Mouse (Mus musculus) heart, embryonic 12.5 days (tissue): ENCODE results near the gene Adcy9. TPM values are rescaled to one million over a fixed set of nuclear protein-coding genes. Genes with fewer than 3 reads are reported as not detected.
A peak's percentile ranks its signal among the peaks of the same experiment; 100 is the strongest.

Source experiments
- ATAC-seq: fragments of 200-750 bp; cut with Nextera tagmentation; 2 replicates; pipeline ENCODE4 v1.8.0; 2017; ENCODE audit warnings: moderate TSS enrichment, moderate library complexity; ENCODE audit not compliant: insufficient number of reproducible peaks, low FRiP score
- H3K27ac ChIP-seq: fragments of 300-500 bp; sonication (generic); 2 replicates; pipeline ENCODE4 v1.5.1; 2016; ENCODE audit warnings: mild to moderate bottlenecking, moderate library complexity; ENCODE audit not compliant: poor library complexity, severe bottlenecking
- H3K27me3 ChIP-seq: fragments of 300-500 bp; sonication (generic); replicated peaks from 2 replicates; pipeline ENCODE4 v1.6.1; 2016; ENCODE audit warnings: mild to moderate bottlenecking, moderate library complexity
- H3K36me3 ChIP-seq: fragments of 300-500 bp; sonication (generic); 2 replicates; pipeline ENCODE4 v1.6.1; 2016; ENCODE audit warnings: mild to moderate bottlenecking, moderate library complexity
- H3K4me1 ChIP-seq: fragments of 300-500 bp; sonication (generic); replicated peaks from 2 replicates; pipeline ENCODE4 v1.6.1; 2016; ENCODE audit warnings: mild to moderate bottlenecking
- H3K4me2 ChIP-seq: fragments of 300-500 bp; sonication (generic); 2 replicates; pipeline ENCODE4 v1.6.1; 2016; ENCODE audit warnings: mild to moderate bottlenecking, moderate library complexity
- H3K4me3 ChIP-seq: fragments of 300-500 bp; sonication (generic); 2 replicates; pipeline ENCODE4 v1.5.1; 2016; ENCODE audit warnings: mild to moderate bottlenecking
- H3K9ac ChIP-seq: fragments of 300-500 bp; sonication (generic); 2 replicates; pipeline ENCODE4 v1.6.1; 2016; ENCODE audit warnings: mild to moderate bottlenecking, moderate library complexity
- H3K9me3 ChIP-seq: fragments of 300-500 bp; sonication (generic); replicated peaks from 2 replicates; pipeline ENCODE4 v1.6.1; 2016; ENCODE audit warnings: mild to moderate bottlenecking, moderate library complexity
- WGBS: fragments of 180-500 bp; shearing (Covaris S2); methylation state at CpG from one replicate; pipeline ENCODE4 v1.1.7; 2016; 5-methylcytosine and 5-hydroxymethylcytosine counted together
- polyA plus RNA-seq: library from polyadenylated mRNA; unstranded; fragments of >200 nt; fragmentation: Nextera tagmentation; extraction: Ambion mirVana; gene quantifications from 2 replicates; pipeline ENCODE4 v1.2.1, GENCODE M21; 2016

Adcy9 gene
- polyA plus RNA-seq, 1 experiment from 2014 or later, result 0.88 TPM

GRCm38 (mm10) chr16:4289507-4289906, 130.8 kb downstream of the Adcy9 start:
- Histone ChIP-seq H3K4me2 (no peak overlapping the region), H3K27ac (no peak overlapping the region), H3K36me3 (peaks cover 5% of the 10 kb centered on the region), H3K4me3 (no peak overlapping the region), H3K9ac (no peak overlapping the region), H3K27me3 (0 out of 2 replicates have a peak, but pooled peaks cover 3% of the 10 kb centered on the region), H3K4me1 (no peaks in the 10 kb centered on the region), H3K9me3 (no peaks in the 10 kb centered on the region)
- ATAC-seq, result no peak

- no peaks in the 10 kb centered on the region for H3K4me1 ChIP-seq
- no peak overlapping the region for H3K27ac ChIP-seq
- H3K4me2 ChIP-seq, result no peak overlapping the region
- H3K9me3 ChIP-seq, result no peaks in the 10 kb centered on the region
- whole genome bisulfite sequencing, result 83% methylated on average over 7 of the region's 7 CpGs
- H3K4me3 ChIP-seq, result no peak overlapping the region
- H3K9ac ChIP-seq, result no peak overlapping the region
- H3K36me3 ChIP-seq, result peaks cover 5% of the 10 kb centered on the region
- no peak for ATAC-seq
- H3K27me3 ChIP-seq, result 0 out of 2 replicates have a peak, but pooled peaks cover 3% of the 10 kb centered on the region
These were observed 133.7 kb downstream of the Adcy9 start for GRCm38 (mm10) chr16:4286593-4286992.

- H3K9me3 ChIP-seq, result no peaks in the 10 kb centered on the region
- H3K27me3 ChIP-seq, result 0 out of 2 replicates have a peak, but pooled peaks cover 3% of the 10 kb centered on the region
- no peak overlapping the region for H3K4me2 ChIP-seq
- WGBS, result 64% methylated on average over 5 of the region's 5 CpGs
- peaks cover 5% of the 10 kb centered on the region for H3K36me3 ChIP-seq
- no peaks in the 10 kb centered on the region for H3K4me1 ChIP-seq
- H3K27ac ChIP-seq, result no peak overlapping the region
- H3K4me3 ChIP-seq, result no peak overlapping the region
- no peak overlapping the region for H3K9ac ChIP-seq
- ATAC-seq, result no peak
These were observed 135.0 kb downstream of the Adcy9 start for GRCm38 (mm10) chr16:4285257-4285656.

- H3K36me3 ChIP-seq, result no peaks in the 10 kb centered on the region
- no peak overlapping the region for H3K27ac ChIP-seq
- 0 out of 2 replicates have a peak, but pooled peaks cover 3% of the 10 kb centered on the region for H3K27me3 ChIP-seq
- ATAC-seq, result no peak
- 79% methylated on average over 11 of the region's 11 CpGs for WGBS
- H3K9ac ChIP-seq, result no peak overlapping the region
- no peaks in the 10 kb centered on the region for H3K4me1 ChIP-seq
- no peak overlapping the region for H3K4me3 ChIP-seq
- H3K9me3 ChIP-seq, result no peaks in the 10 kb centered on the region
- no peak overlapping the region for H3K4me2 ChIP-seq
These were observed 136.9 kb downstream of the Adcy9 start for GRCm38 (mm10) chr16:4283267-4283851.

- Histone ChIP-seq H3K27ac (no peak overlapping the region), H3K4me2 (no peak overlapping the region), H3K36me3 (no peaks in the 10 kb centered on the region), H3K4me3 (no peak overlapping the region), H3K4me1 (no peaks in the 10 kb centered on the region), H3K27me3 (0 out of 2 replicates have a peak, but pooled peaks cover 2% of the 10 kb centered on the region), H3K9me3 (no peaks in the 10 kb centered on the region), H3K9ac (no peak overlapping the region)
- ATAC-seq, result no peak
- WGBS, result 73% methylated on average over 4 of the region's 4 CpGs
These were observed 138.8 kb downstream of the Adcy9 start for GRCm38 (mm10) chr16:4281470-4281869.

- Histone ChIP-seq H3K4me3 (no peak overlapping the region), H3K36me3 (no peaks in the 10 kb centered on the region), H3K9me3 (no peaks in the 10 kb centered on the region), H3K27ac (no peak overlapping the region), H3K27me3 (no peaks in the 10 kb centered on the region), H3K9ac (no peak overlapping the region), H3K4me2 (no peak overlapping the region), H3K4me1 (no peaks in the 10 kb centered on the region)
- 86% methylated on average over 9 of the region's 9 CpGs for WGBS
- ATAC-seq, result no peak
These were observed 139.3 kb downstream of the Adcy9 start for GRCm38 (mm10) chr16:4280949-4281348.

- no peak overlapping the region for H3K4me2 ChIP-seq
- no peak overlapping the region for H3K27ac ChIP-seq
- no peaks in the 10 kb centered on the region for H3K9me3 ChIP-seq
- H3K4me1 ChIP-seq, result no peaks in the 10 kb centered on the region
- H3K27me3 ChIP-seq, result no peaks in the 10 kb centered on the region
- H3K9ac ChIP-seq, result no peak overlapping the region
- 48% methylated on average over 3 of the region's 3 CpGs for WGBS
- ATAC-seq, result no peak
- no peaks in the 10 kb centered on the region for H3K36me3 ChIP-seq
- no peak overlapping the region for H3K4me3 ChIP-seq
These were observed 140.7 kb downstream of the Adcy9 start for GRCm38 (mm10) chr16:4279601-4280000.

- Histone ChIP-seq H3K9me3 (no peaks in the 10 kb centered on the region), H3K36me3 (no peaks in the 10 kb centered on the region), H3K9ac (no peak overlapping the region), H3K4me3 (no peak overlapping the region), H3K27ac (no peak overlapping the region), H3K27me3 (no peaks in the 10 kb centered on the region), H3K4me1 (peaks cover 23% of the 10 kb centered on the region), H3K4me2 (no peak overlapping the region)
- no peak for ATAC-seq
- 88% methylated on average over 5 of the region's 5 CpGs for WGBS
These were observed 143.7 kb downstream of the Adcy9 start for GRCm38 (mm10) chr16:4276621-4277020.

- no peak for ATAC-seq
- Histone ChIP-seq H3K9me3 (no peaks in the 10 kb centered on the region), H3K4me3 (no peak overlapping the region), H3K9ac (no peak overlapping the region), H3K27ac (no peak overlapping the region), H3K4me1 (peaks cover 28% of the 10 kb centered on the region), H3K4me2 (no peak overlapping the region), H3K36me3 (no peaks in the 10 kb centered on the region), H3K27me3 (no peaks in the 10 kb centered on the region)
- 67% methylated on average over 2 of the region's 2 CpGs for WGBS
These were observed 144.1 kb downstream of the Adcy9 start for GRCm38 (mm10) chr16:4276151-4276550.

- Histone ChIP-seq H3K4me3 (no peak overlapping the region), H3K9me3 (no peaks in the 10 kb centered on the region), H3K27me3 (no peaks in the 10 kb centered on the region), H3K4me1 (peaks cover 37% of the 10 kb centered on the region), H3K36me3 (no peaks in the 10 kb centered on the region), H3K27ac (peak overlapping the region; percentile 90), H3K9ac (no peak overlapping the region), H3K4me2 (peak overlapping the region; percentile 19; the same call in 1 of the 2 replicates)
- peak; percentile 60 for ATAC-seq
- WGBS, result 39% methylated on average over 12 of the region's 12 CpGs
These were observed 146.4 kb downstream of the Adcy9 start for GRCm38 (mm10) chr16:4273702-4274476.

GRCm38 (mm10) chr16:4272254-4272653, 148.0 kb downstream of the Adcy9 start:
- 77% methylated on average over 3 of the region's 3 CpGs for WGBS
- Histone ChIP-seq H3K4me2 (no peak overlapping the region), H3K9ac (no peak overlapping the region), H3K4me3 (no peak overlapping the region), H3K9me3 (no peaks in the 10 kb centered on the region), H3K27me3 (no peaks in the 10 kb centered on the region), H3K27ac (no peak overlapping the region), H3K36me3 (no peaks in the 10 kb centered on the region), H3K4me1 (peaks cover 46% of the 10 kb centered on the region)
- ATAC-seq, result no peak
